Mouse (Mus musculus): ENCODE results near the gene Prkce. TPM values are rescaled to one million over a fixed set of nuclear protein-coding genes. Genes with fewer than 3 reads are reported as not detected.

Prkce gene
- polyA plus RNA-seq, 1 experiment, result 21.8 TPM

DNA sequence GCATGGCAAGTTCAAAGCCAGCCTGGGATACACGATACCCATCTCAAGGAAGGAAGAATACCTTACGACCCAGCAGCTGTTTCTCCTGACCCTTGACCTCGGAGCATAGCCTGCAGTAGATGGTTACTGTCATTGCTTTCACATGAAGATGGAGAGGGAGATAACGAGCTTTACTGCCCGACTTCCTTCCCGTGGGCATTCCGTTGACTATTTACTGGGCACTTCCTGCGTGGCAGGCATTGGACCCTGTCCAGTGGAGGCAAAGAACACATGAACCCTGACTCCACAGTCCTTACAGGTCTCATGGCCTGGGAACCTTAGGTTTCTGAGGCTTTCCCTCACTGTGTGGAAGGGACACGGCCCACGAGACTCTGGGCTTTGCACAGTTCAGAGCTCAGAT, 311.8 kb downstream of the Prkce start:
- DNase-seq (ENCODE audit: low read depth), result no peak
- no peak for TF ChIP-seq CTCF (IDR thresholded peaks at IDR 0.05; ENCODE audit: borderline replicate concordance, extremely low read depth, insufficient read depth, insufficient read length)
- no peak for TF ChIP-seq POLR2A (IDR thresholded peaks at IDR 0.05; ENCODE audit: borderline replicate concordance, extremely low read depth, insufficient read depth, insufficient read length, poor library complexity, severe bottlenecking)

- TF ChIP-seq CTCF (IDR thresholded peaks at IDR 0.05; ENCODE audit: borderline replicate concordance, extremely low read depth, insufficient read depth, insufficient read length) (no peak), POLR2A (IDR thresholded peaks at IDR 0.05; ENCODE audit: borderline replicate concordance, extremely low read depth, insufficient read depth, insufficient read length, poor library complexity, severe bottlenecking) (no peak)
- DNase-seq (ENCODE audit: low read depth), result no peak
These were observed 315.1 kb downstream of the Prkce start for GRCm38 (mm10) chr17:86482675-86483074.

GRCm38 (mm10) chr17:86484087-86484737, 316.6 kb downstream of the Prkce start:
- DNase-seq (ENCODE audit: low read depth), result peak; percentile 85
- peak; percentile 80; the same call in 1 of the 2 replicates for TF ChIP-seq CTCF (IDR thresholded peaks at IDR 0.05; ENCODE audit: borderline replicate concordance, extremely low read depth, insufficient read depth, insufficient read length)
- TF ChIP-seq POLR2A (IDR thresholded peaks at IDR 0.05; ENCODE audit: borderline replicate concordance, extremely low read depth, insufficient read depth, insufficient read length, poor library complexity, severe bottlenecking), result no peak

DNA sequence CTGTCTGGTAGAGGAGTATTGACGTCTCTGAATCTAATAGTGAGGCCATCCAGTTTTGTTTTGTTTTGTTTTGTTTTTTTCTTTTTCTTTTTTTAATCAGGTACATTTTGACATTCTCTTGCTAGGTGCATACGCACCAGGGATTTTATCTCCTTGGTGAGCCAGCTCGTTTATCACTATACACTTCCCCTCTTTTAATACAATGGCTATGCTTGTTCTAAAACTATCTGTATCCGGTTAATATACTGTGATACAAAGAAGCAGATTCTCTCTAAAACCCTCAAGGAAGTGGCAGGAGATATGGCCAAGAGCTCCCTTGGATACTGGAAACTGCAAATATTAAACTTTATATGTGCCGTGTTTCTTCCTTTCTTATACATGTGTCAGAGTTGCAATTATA, 319.1 kb downstream of the Prkce start:
- TF ChIP-seq CTCF (IDR thresholded peaks at IDR 0.05; ENCODE audit: borderline replicate concordance, extremely low read depth, insufficient read depth, insufficient read length), result no peak
- TF ChIP-seq POLR2A (IDR thresholded peaks at IDR 0.05; ENCODE audit: borderline replicate concordance, extremely low read depth, insufficient read depth, insufficient read length, poor library complexity, severe bottlenecking), result no peak
- DNase-seq (ENCODE audit: low read depth), result no peak

DNA sequence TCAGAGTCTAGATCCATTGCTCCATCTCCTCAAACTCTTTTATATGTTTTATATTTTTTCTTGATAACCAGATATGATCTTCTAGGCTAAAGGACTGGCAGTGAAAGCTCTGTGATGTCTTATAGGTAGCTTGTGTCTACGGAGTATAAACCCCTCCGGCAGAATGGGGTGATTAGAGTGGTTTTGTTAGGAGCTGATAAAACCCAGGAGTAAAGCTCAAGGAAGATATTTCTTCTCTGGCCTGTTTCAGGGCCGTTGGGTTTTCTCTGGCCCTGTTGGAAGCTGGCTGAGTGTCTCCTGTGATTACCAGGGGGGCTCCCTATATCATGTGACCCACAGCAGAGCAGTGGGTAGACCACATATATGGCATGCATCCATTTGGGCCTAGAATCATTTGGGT, 319.9 kb downstream of the Prkce start:
- no peak for DNase-seq (ENCODE audit: low read depth)
- TF ChIP-seq CTCF (IDR thresholded peaks at IDR 0.05; ENCODE audit: borderline replicate concordance, extremely low read depth, insufficient read depth, insufficient read length) (no peak), POLR2A (IDR thresholded peaks at IDR 0.05; ENCODE audit: borderline replicate concordance, extremely low read depth, insufficient read depth, insufficient read length, poor library complexity, severe bottlenecking) (no peak)

DNA sequence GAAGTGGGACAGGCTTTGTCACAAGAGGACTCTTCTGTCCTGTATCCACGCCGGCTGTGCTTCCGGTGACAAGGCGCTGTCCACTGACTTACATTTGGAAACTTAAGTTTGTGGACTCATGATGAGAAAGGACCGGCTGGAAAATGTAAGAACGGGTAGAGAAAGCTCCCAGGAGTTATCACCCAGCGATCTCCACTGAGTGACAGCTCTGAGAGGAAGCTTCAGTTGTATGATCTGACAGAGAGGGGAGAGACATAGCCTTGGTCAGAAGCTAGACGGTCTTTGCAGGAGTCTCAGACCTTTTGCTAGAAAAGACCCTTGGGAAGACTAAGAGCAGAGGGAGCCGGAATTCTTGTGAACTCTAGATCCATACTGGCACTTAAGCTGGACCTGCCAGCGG, 322.2 kb downstream of the Prkce start:
- TF ChIP-seq CTCF (IDR thresholded peaks at IDR 0.05; ENCODE audit: borderline replicate concordance, extremely low read depth, insufficient read depth, insufficient read length) (no peak), POLR2A (IDR thresholded peaks at IDR 0.05; ENCODE audit: borderline replicate concordance, extremely low read depth, insufficient read depth, insufficient read length, poor library complexity, severe bottlenecking) (no peak)
- DNase-seq (ENCODE audit: low read depth), result no peak

DNA sequence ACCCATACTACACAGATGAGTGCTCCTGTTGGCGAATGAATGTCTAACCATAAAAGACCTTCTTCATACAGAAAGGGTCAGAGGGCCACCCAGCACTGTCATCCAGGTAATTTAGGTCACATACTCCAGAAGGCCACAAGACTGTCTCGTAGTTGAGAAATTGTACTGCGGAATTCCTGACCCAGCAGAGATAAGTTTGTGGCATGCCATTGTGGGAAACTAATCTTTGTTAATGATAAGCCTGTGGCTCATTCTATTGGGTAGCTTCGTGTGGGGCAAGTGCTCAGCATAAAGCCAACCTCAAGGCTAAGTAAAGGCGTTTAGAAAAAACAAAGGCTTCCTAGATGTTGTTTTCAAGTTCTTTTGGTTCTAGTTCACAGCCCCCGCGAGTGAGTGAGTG, 324.8 kb downstream of the Prkce start:
- DNase-seq (ENCODE audit: low read depth), result no peak
- no peak for TF ChIP-seq CTCF (IDR thresholded peaks at IDR 0.05; ENCODE audit: borderline replicate concordance, extremely low read depth, insufficient read depth, insufficient read length)

GRCm38 (mm10) chr17:86493891-86494420, 326.4 kb downstream of the Prkce start:
- no peak for DNase-seq (ENCODE audit: low read depth)
- TF ChIP-seq CTCF (IDR thresholded peaks at IDR 0.05; ENCODE audit: borderline replicate concordance, extremely low read depth, insufficient read depth, insufficient read length) (no peak), POLR2A (IDR thresholded peaks at IDR 0.05; ENCODE audit: borderline replicate concordance, extremely low read depth, insufficient read depth, insufficient read length, poor library complexity, severe bottlenecking) (no peak)

- TF ChIP-seq POLR2A (IDR thresholded peaks at IDR 0.05; ENCODE audit: borderline replicate concordance, extremely low read depth, insufficient read depth, insufficient read length, poor library complexity, severe bottlenecking) (no peak), CTCF (IDR thresholded peaks at IDR 0.05; ENCODE audit: borderline replicate concordance, extremely low read depth, insufficient read depth, insufficient read length) (no peak)
- no peak for DNase-seq (ENCODE audit: low read depth)
These were observed 326.9 kb downstream of the Prkce start for GRCm38 (mm10) chr17:86494494-86494893.

GRCm38 (mm10) chr17:86494895-86495294, 327.3 kb downstream of the Prkce start:
- TF ChIP-seq CTCF (IDR thresholded peaks at IDR 0.05; ENCODE audit: borderline replicate concordance, extremely low read depth, insufficient read depth, insufficient read length) (no peak), POLR2A (IDR thresholded peaks at IDR 0.05; ENCODE audit: borderline replicate concordance, extremely low read depth, insufficient read depth, insufficient read length, poor library complexity, severe bottlenecking) (no peak)
- DNase-seq (ENCODE audit: low read depth), result no peak

- TF ChIP-seq POLR2A (IDR thresholded peaks at IDR 0.05; ENCODE audit: borderline replicate concordance, extremely low read depth, insufficient read depth, insufficient read length, poor library complexity, severe bottlenecking) (no peak), CTCF (IDR thresholded peaks at IDR 0.05; ENCODE audit: borderline replicate concordance, extremely low read depth, insufficient read depth, insufficient read length) (peak; percentile 55; the same call in 1 of the 2 replicates)
- peak; percentile 79 for DNase-seq (ENCODE audit: low read depth)
These were observed 328.7 kb downstream of the Prkce start for GRCm38 (mm10) chr17:86496123-86496771.

GRCm38 (mm10) chr17:86497302-86497701, 329.7 kb downstream of the Prkce start:
- no peak for DNase-seq (ENCODE audit: low read depth)
- TF ChIP-seq POLR2A (IDR thresholded peaks at IDR 0.05; ENCODE audit: borderline replicate concordance, extremely low read depth, insufficient read depth, insufficient read length, poor library complexity, severe bottlenecking) (no peak), CTCF (IDR thresholded peaks at IDR 0.05; ENCODE audit: borderline replicate concordance, extremely low read depth, insufficient read depth, insufficient read length) (no peak)

Measured in brain, embryonic 14.5 days (tissue).